Mouse (Mus musculus): ENCODE data around the gene Ppp1r9b.

Gene Ppp1r9b

DNA sequence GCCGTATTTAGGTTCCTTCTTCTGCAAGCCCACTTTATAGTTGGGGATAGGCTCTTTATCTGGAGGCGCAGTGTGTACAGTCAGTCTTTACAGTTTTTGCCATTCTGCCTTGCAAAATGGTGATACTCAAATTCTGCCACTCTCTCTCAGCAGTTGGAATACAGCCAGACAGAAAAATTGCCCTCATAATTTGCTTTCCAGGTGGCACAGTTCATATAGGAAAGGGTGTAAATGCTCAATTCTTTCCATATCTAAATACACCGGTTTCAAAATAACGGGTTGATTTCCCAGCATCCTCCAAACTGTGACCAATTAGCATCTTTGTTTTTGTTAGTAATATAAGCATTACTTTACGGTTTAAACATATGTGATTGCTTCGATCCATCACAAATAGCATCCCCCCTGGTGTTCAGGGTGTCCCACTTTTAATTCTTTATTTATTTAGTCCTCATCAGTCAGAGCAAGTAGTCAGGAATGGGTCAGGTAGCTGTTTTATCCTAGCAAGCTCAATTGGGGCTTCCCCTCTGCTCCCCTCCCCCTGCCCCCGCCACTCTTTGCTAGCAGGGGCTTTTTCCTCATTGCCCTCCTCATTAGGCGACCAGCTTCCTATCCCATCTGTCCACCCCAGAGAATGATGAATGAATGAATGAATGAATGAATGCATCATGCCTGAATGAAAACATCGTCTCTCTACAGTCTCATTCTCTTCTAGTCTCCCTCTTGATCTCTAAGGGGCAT is 12.5 kb upstream of the Ppp1r9b start:
- DNase-seq, result peak; percentile 75 to 78

DNA sequence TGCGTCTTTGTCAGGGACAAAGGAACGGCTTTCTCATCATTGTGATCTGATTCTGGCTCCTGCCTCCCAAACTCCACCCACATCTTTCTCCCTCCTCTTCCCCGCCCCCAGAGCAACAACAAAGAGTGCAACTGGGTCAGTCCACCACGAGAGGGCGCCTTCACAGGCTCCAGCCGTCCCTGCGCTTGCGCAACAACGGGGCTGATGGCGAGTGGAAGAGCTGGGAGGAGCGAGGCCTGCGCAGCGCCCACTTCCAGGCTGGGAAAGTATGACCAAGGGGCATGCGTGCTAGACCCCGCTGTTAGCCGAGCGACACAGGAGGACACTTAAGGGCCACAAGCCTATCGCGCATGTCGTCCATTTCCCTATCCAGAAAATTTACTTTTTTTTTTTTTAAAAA is 11.9 kb upstream of the Ppp1r9b start:
- peak; percentile 97 to 98 for DNase-seq

DNA sequence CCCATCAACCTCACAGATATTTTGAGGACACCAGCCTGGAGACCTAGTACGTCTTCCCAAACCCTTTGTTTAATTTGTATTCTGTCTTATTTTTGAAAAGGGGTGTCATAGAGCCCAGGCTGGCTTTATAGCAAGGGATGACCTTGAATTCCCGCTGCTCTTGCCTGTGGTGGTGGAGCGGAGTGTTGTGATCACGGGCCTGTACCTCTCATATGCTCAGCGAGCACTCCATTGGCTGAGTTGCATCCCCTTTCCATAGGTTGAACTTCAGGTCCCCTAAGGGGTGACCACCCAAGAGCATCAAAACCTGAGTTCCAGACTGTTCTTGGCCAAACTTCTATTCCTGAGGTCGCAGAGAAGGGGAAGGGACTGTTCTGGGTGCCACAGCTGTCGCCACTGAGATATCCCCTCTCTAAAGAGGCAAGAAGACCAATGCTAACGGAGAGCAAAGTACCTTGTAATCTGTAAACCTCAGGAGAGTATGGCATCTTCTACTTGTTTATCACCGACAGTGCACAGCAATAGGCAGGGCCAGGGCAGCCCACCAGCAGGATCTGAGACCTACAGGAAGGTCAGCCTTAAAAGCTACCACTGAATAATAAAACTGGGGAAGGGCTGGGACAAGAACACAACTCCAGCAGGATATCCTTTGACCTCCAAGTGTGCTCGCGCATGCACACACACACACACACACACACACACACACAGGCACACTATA is 11.2 kb upstream of the Ppp1r9b start:
- peak in 1 of 2 experiments; percentile 24 for DNase-seq

DNA sequence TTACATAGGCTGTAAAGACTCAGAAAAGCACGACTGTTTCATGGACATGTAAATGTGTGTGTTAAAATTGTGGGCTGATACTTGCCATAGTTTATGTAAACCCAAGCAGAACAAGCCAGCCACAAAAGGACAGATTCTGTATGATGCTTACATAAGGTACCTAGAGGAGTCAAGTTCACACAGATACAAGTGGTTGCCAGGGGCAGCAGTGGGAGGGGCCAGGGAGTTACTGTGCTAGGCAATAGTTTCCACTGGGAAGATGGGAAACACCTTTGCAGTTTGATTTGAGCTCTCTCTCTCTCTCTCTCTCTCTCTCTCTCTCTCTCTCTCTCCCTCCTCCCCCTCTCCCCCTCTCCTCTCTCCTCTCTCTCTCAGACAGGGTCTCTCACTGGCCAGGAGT is 5.7 kb upstream of the Ppp1r9b start:
- DNase-seq, result no peak

DNA sequence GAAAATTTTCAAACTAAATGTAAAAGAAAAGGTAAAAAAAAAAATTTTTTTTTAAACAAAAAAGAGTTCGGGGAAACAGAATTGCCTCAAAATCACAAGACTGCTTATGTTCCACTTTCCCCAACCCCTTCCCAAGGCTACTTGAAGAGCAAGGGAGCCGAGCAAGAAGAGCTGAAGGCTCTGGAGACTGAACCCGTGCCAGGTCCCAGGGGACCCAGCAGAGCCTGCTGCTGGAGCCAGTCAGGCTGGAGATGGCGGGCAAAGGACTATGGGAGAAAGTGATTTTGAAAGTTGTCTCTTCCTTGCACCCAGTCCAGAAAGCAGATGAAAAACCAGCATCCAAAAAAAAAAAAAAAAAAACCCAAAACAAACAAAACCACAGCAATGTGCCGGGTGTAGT is 5.0 kb upstream of the Ppp1r9b start:
- peak; percentile 38 to 50 for DNase-seq

DNA sequence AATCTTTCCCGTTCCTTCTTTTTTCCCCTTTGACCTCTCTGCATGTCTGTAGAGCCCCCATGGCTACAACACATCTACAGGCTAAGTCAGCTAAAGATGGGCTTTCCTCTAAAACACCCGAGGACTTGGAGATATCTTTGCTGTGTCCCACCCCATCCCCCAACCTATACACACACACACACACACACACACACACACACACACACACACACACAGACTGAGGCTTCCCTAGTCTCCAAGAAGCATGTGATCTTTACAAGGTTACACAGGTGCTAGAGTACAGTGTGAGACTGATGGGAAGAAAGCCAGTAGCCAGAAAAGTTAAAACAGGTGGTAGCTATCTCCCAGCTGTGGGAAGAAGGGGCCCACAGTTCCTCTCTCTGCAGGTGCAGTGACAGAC is 4.4 kb upstream of the Ppp1r9b start:
- DNase-seq, result no peak

DNA sequence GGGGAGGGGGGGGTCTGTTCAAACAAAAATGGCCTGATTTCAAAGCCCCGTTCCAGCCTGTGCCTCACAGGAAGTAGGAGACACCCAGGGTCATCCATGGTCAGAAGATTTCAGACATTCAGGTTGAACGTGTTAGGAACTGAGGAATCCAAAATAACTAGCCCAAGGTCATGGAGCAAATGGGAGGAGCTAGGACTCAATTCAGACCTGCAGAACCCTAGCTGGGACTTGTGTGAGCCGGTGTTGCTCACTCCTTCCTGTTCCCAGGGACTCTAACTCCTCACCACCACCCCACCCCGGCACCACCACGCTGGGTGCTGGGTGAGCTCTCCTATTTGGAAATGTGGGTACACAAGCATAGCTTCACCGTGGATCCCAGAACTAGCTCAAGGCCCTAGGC is 3.5 kb upstream of the Ppp1r9b start:
- DNase-seq, result peak in 1 of 2 experiments; percentile 6

DNA sequence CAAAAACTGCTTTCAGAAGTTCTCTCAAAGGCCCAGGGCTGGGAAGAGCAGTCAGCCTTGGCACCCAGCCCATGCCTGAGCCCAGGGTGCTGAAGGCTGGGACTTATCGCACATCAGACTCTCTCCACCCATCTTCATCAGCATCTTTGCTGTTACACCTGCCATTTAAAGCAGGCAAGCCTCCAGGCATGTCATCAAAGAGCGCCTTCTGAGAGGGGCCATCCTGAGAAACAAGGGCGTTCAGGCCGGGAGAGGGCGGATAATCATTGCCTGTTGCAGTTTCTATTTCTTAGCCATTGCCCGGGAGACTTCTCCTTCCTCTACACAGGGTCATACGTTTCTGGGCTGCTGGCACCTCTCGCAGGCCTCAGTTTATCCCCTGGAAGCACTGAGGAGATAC is 3.0 kb upstream of the Ppp1r9b start:
- DNase-seq, result peak; percentile 42 to 50

DNA sequence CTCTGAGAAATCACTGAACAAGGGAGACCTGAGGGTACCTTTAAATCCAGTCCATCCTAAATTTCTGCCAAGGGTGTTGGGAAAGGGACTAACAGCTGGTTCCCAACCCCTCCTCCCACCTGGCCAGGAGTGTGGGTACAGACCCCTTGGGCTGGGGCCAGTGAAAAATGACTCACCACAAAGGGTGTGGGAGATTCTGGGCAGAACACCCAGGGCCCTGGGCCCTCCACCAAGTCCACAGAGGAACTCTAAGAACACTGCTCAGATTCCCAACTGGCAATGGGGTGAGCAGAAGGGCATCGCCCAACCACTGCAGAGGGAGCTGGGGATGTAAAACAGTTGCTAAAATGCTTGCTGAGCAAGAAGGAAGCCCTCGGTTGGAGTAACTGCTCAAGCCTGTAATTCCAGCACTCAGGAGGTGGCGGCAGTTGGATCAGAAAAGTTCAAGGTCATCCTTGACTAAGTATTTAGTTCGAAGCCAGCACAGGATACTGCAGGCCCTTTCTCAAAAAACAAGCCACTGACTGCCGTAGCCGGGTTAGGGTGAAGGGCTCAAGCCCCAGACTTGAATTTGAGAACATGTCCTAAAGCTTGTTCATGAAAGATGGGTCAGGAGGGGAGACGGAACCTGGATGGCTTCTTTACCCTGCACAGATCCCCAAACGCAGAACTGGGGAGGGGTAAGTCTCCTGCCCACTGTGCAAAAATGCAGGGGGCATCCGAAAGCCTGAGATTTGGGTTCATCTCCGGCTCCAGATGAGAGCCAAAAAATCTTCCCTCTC is 1.9 kb upstream of the Ppp1r9b start:
- DNase-seq, result peak; percentile 58 to 64

DNA sequence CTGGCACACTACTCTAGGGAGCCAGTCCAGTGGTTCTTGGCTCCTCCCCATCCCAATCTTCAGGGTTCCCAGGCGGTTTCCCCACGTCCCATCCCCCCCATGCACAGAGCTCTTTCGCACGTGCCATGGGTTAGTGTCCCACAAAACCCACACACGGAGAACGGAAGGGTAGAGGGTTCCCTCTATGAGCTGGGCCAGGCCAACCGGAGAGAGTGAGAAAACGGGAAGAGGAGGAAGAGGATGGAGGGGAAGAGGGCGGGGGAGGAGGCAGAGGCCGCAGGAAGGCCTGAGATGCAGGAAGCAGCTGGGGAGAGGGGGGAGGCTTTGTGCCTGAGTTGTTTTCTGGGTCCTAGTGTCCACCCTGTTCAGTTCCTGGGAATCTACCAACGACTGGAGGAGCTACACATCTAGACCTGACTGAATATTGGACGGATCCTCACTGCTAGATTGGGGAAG is 1.2 kb upstream of the Ppp1r9b start:
- peak; percentile 91 to 92 for DNase-seq

DNA sequence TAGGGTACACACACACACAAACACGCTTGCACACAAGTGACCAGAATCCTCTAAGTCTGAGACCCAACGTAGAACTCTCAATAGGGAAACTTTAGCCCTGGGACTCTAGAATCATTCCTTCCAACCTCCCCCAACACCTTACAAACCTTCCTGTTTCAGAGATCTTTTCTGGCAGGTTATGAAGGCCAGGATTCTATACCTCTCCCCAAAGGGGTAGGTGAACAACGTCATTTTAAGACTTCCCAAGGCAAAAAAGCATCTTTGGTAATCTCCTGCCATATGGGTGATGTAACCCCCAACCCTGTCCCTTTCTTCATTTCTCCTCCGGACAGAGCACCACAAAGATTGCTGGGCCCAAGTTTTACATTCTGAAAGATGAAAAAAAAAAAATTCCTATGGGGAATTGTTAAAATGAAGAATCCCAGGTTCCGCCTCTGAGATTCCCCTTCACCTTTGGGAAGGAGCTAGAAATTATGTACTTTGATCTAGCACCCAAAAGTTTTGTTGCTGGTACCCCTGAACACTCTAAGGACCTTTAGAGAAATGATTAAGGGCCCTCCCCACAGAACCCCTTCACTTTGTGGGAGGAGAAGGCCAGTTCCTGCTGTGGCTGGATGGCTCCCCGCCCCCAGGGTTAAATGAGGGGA is 610 bp upstream of the Ppp1r9b start:
- DNase-seq, result no peak

DNA sequence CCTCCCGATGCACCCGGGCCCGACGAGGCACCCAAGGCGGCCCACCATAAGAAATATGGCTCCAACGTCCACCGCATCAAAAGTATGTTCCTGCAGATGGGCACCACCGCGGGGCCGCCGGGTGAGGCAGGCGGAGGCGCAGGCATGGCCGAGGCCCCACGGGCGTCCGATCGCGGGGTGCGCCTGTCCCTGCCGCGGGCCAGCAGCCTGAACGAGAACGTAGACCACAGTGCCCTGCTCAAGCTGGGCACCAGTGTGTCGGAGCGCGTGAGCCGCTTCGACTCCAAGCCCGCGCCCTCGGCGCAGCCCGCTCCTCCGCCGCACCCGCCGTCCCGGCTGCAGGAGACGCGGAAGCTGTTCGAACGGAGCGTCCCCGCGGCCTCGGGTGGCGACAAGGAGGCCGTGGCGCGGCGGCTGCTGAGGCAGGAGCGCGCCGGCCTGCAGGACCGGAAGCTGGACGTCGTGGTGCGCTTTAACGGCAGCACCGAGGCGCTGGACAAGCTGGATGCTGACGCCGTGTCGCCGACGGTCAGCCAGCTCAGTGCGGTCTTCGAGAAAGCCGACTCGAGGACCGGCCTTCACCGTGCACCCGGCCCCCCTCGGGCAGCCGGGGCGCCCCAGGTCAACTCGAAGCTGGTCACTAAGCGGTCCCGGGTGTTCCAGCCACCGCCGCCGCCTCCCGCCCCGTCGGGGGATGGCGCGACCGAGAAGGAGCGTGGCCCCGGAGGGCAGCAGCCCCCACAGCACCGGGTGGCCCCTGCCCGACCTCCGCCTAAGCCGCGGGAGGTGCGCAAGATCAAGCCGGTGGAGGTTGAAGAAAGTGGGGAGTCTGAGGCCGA is 1.0 kb downstream of the Ppp1r9b start:
- peak; percentile 59 to 72 for DNase-seq

DNA sequence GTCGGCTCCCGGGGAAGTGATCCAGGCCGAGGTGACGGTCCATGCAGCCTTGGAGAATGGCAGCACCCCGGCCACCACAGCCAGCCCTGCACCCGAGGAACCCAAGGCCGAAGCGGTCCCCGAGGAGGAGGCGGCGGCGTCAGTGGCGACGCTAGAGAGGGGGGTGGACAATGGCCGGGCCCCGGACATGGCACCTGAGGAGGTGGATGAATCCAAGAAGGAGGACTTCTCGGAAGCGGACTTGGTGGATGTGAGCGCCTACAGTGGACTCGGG is 1.6 kb downstream of the Ppp1r9b start:
- no peak for DNase-seq

DNA sequence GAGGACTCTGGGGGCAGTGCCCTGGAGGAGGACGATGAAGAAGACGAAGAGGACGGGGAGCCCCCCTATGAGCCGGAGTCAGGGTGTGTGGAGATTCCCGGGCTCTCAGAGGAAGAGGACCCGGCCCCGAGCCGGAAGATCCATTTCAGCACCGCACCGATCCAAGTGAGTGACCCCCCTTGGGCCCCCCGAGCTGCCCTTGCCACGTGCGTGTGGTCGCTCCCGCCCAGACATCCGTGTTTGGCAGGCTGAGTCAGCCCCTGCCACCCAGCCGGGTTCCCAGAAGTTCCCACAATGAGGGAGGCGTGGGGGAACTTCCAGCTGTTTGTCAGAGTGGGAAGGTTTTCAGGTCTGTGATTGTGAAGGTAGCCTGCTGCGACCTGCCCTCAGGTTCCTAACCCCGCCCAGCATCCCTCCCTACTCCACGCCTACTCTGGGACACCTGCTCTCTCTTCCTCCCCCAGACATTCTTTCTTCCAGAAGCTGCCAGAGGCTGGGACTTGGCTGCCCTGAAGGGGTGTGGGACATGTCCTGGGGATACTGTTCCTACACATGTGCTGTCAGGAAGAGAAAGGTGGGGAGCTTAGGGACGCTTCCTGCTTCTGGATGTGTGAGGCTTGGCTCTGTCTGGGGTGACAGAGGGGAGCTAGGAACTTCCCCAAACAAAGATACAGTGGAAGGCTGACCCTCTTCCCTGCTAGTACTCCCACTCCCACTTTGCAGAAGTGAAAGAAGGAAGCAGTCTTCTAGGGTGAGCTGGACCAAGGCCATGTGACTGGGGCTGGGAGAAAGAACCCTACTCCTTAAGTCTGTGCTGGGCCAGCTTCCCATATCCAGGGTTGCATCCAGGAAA is 2.1 kb downstream of the Ppp1r9b start:
- peak in 1 of 2 experiments; percentile 58 for DNase-seq

DNA sequence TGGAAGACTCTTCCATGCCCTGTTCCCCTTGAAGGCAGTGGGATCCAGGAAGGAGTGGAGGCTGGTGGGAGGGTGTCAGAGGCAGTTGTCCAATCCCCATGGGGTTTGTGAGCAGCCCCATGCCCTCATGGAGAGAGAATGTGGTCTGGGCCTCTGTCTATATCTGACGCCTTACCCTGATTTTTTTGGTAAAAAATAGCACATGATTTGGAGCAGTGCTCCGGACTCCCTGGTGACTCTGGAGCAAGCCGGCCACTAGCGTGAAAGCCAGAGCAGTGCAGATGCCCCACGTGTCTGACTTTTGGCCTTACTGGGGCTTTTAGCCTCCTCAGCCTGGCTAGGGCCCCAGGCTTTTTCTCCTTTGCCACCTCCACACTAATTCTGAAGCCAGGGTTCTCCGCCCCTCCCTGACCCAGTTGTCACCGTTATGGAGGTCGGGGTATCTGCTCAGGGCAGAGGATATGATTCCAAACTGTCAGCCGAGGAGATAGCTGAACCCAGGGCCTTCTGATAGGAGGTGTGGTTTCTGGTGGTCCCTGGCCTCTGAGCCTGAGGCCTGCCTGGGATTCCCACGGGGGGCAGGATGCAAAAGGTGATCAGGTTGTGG is 3.5 kb downstream of the Ppp1r9b start:
- peak; percentile 44 to 59 for DNase-seq

DNA sequence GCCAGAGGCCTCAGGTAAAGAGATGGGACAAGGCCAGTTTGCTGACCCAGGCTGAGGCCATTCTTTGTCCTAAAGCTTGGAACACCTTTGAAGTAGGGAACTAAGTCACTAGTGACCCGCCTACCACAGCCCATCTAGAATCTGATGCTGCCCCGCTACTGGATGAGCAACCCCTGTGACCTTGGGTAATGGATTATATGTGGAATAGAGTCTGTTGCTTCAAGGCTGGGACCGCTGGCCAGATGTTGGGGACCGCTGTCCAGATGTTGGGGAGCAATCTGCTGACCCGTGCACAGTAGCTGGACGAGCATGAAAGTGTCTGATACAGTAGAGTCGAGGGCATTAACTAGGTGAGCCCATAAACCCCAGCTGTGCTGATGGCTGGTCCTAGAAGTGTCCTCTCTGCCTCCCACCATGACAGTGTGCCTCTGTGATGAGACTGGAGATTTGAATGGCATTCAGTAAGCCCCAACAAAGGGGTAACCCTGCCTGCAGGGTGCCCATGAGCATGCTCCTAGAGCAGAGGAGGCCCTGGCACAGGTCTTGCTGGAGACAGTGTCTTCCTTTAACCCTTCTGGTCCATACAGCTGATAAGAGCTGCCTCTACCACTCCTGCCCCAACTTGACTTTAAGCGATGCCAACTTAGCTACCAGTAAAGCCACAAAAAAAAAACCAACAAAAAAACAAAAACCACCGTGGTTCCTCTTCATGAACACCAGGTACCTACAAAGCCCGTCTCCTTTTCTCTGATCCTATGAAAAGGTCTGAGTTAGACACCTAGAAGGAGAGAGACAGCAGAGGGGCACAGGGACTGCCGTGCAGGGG is 4.3 kb downstream of the Ppp1r9b start:
- DNase-seq, result peak in 1 of 2 experiments; percentile 14

DNA sequence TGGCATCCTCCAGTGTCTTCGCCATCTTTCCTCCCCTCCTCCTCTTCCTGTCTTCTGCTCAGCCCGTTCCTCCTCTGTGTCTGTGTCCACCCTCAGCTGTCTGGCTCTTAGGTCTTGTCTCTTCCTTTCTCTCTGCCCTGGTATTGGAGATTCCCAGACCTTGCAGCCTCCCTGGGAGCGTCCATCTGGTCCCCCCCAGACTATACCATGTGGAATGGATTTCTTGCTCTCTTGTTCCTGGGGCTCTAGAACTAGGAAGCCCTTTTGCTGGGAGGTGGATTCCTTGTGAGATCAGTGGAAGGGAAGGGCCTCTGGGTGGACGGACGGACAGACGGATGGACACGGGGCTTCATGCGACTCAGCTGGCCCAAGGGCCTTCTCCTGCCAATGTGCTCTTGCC is 5.3 kb downstream of the Ppp1r9b start:
- DNase-seq, result peak in 1 of 2 experiments; percentile 50

DNA sequence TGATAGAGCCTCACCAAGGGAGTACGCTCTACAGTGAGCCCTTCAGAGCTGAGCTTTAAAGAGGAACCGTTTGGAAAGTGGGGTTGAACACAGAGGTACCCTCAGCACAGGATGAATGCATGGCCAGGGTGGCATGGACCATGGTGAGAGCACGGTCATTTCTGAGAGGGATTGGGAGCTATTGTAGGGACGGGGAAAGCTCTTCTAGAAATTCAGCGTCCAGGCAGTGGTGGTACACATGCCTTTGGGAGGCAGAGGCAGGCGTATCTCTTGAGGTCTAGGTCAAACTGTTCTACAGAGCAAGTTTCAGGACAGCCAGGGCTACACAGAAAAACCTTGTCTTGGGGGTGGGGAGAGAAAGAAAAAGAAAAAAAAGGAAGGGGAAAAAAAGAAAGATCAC is 6.1 kb downstream of the Ppp1r9b start:
- no peak for DNase-seq

DNA sequence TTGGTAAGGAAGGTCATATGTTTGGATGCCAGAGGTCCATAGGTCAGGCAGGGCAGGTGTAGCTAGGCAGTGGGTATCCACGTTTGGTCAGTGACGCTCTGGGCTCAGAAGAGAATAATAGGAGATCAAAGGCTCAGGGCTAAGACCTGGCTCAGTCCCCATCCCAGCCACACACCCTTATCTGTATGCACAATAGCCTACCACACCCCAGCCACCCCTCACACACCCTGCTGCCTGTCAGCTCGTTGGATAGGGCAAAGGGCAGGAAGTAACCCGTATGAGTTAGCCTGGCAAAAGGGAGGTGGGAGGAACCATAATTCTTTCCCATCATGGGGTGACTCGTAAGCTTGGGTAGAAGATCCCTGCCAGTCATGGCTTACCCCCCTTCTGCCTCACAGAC is 6.8 kb downstream of the Ppp1r9b start:
- no peak for DNase-seq

DNA sequence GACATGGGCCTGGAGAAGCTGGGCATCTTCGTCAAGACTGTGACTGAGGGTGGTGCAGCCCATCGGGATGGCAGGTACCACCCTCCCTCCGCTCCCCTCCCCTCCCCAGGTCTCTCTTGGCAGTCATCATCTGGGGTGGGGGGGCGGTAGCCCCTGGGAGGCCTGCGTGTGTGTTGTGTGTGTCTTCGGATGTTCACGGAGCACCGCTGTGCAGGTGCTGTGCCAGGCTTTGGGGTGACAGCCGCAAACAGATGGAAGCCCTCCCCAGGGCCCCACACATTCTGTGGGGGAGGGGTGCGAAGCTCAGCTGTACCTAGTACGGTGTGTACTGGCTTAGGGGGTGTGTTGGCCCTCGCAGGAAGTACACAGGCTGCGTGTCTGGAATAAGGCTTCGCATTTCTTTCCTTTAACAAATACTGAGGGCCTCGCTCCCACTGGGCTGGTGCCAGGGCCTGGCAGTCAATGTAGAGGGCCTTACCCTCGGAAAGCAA is 7.3 kb downstream of the Ppp1r9b start:
- DNase-seq, result peak; percentile 63 to 76
